Mouse (Mus musculus): ENCODE results near the gene Dhx33.
A peak's percentile ranks its signal among the peaks of the same experiment; 100 is the strongest.

Gene Dhx33

GRCm38 (mm10) chr11:71004316-71004773, at the start of gene Dhx33:
Gene Dhx33, minus strand, starts transcription at chr11:71004437.
- peak; percentile 97 for DNase-seq

- DNase-seq = no peak
Observed at GRCm38 (mm10) chr11:71052554-71052953, 48.3 kb upstream of the Dhx33 start.

GRCm38 (mm10) chr11:71039526-71040298, 35.5 kb upstream of the Dhx33 start:
- no peak for DNase-seq

- DNase-seq = peak; percentile 28
Observed at GRCm38 (mm10) chr11:71033163-71033761, 29.0 kb upstream of the Dhx33 start, which contains the start of gene 6330403K07Rik. Gene 6330403K07Rik, minus strand, starts transcription at chr11:71033513.

GRCm38 (mm10) chr11:71032491-71033162, 28.4 kb upstream of the Dhx33 start:
- DNase-seq = no peak

- no peak for DNase-seq
Observed at GRCm38 (mm10) chr11:71032070-71032469, 27.8 kb upstream of the Dhx33 start.

- no peak for DNase-seq
Observed at GRCm38 (mm10) chr11:71029403-71030118, 25.3 kb upstream of the Dhx33 start.

GRCm38 (mm10) chr11:71028280-71028679, 24.0 kb upstream of the Dhx33 start:
- no peak for DNase-seq

- peak; percentile 99 for DNase-seq
Observed at GRCm38 (mm10) chr11:71019201-71020068, 15.2 kb upstream of the Dhx33 start, which contains the start of the genes Mis12 and Derl2. Gene Mis12, plus strand, starts transcription at chr11:71019611. Gene Derl2, minus strand, starts transcription at chr11:71019841.

GRCm38 (mm10) chr11:71018416-71019200, 14.4 kb upstream of the Dhx33 start:
- no peak for DNase-seq

GRCm38 (mm10) chr11:71017051-71017450, 12.8 kb upstream of the Dhx33 start:
- DNase-seq = no peak

- DNase-seq = no peak
Observed at GRCm38 (mm10) chr11:71012743-71013142, 8.5 kb upstream of the Dhx33 start.

GRCm38 (mm10) chr11:71008321-71008720, 4.1 kb upstream of the Dhx33 start:
- DNase-seq = no peak

- DNase-seq = no peak
Observed at GRCm38 (mm10) chr11:71007831-71008230, 3.6 kb upstream of the Dhx33 start.

- DNase-seq = no peak
Observed at GRCm38 (mm10) chr11:71007026-71007425, 2.8 kb upstream of the Dhx33 start.

- DNase-seq = no peak
Observed at GRCm38 (mm10) chr11:71005046-71005445, 809 bp upstream of the Dhx33 start.

GRCm38 (mm10) chr11:71003611-71004315, 474 bp downstream of the Dhx33 start:
- no peak for DNase-seq

- DNase-seq = no peak
Observed at GRCm38 (mm10) chr11:71001167-71001566, 3.1 kb downstream of the Dhx33 start.

GRCm38 (mm10) chr11:70982557-70983228, 21.5 kb downstream of the Dhx33 start, which contains the start of gene C1qbp:
Gene C1qbp, minus strand, starts transcription at chr11:70983026.
- peak; percentile 89 for DNase-seq

- no peak for DNase-seq
Observed at GRCm38 (mm10) chr11:70982030-70982429, 22.2 kb downstream of the Dhx33 start.
